Mouse (Mus musculus): ENCODE results near the gene Thop1. TPM values are rescaled to one million over a fixed set of nuclear protein-coding genes. Genes with fewer than 3 reads are reported as not detected.
A peak's percentile ranks its signal among the peaks of the same experiment; 100 is the strongest.

Gene Thop1
- polyA plus RNA-seq, 1 experiment from 2014 or later = 31.1 TPM

- peak overlapping the region; percentile 100 for H3K27ac ChIP-seq (ENCODE audit: low read depth, low read length)
- H3K36me3 ChIP-seq (ENCODE audit: control insufficient read depth, insufficient read depth, low read length) = peaks cover 22% of the 10 kb centered on the region
- peaks cover 14% of the 10 kb centered on the region for H3K4me1 ChIP-seq (ENCODE audit: control insufficient read depth, insufficient read depth, low read length)
- H3K4me2 ChIP-seq = peak overlapping the region; percentile 64
- H3K9me3 ChIP-seq (replicated peaks; ENCODE audit: control insufficient read depth, low read length) = no peaks in the 10 kb centered on the region
- peak; percentile 83 for ATAC-seq (replicated peaks; ENCODE audit: insufficient number of reproducible peaks, low FRiP score, low TSS enrichment)
- peak overlapping the region; percentile 99 for H3K9ac ChIP-seq (ENCODE audit: low read depth, low read length)
- under 1% methylated on average over 34 of the region's 35 CpGs for WGBS (ENCODE audit: insufficient replicate concordance)
- no peaks in the 10 kb centered on the region for H3K27me3 ChIP-seq (ENCODE audit: control insufficient read depth, insufficient read depth, low read length)
- peak overlapping the region; percentile 85 for H3K4me3 ChIP-seq (ENCODE audit: low read depth, low read length)
These were observed 36.4 kb downstream of the Thop1 start for GRCm38 (mm10) chr10:81106113-81106721.

- Histone ChIP-seq H3K9me3 (replicated peaks; ENCODE audit: control insufficient read depth, low read length) (no peaks in the 10 kb centered on the region), H3K27me3 (ENCODE audit: control insufficient read depth, insufficient read depth, low read length) (no peaks in the 10 kb centered on the region), H3K4me3 (ENCODE audit: low read depth, low read length) (no peak overlapping the region), H3K4me1 (ENCODE audit: control insufficient read depth, insufficient read depth, low read length) (no peaks in the 10 kb centered on the region), H3K4me2 (no peak overlapping the region), H3K36me3 (ENCODE audit: control insufficient read depth, insufficient read depth, low read length) (peaks cover 54% of the 10 kb centered on the region), H3K9ac (ENCODE audit: low read depth, low read length) (no peak overlapping the region), H3K27ac (ENCODE audit: low read depth, low read length) (no peak overlapping the region)
- no peak for ATAC-seq (replicated peaks; ENCODE audit: insufficient number of reproducible peaks, low FRiP score, low TSS enrichment)
- whole genome bisulfite sequencing (ENCODE audit: insufficient replicate concordance) = 85% methylated on average over 6 of the region's 6 CpGs
These were observed 43.1 kb downstream of the Thop1 start for GRCm38 (mm10) chr10:81112946-81113345.

GRCm38 (mm10) chr10:81119625-81120024 is 49.8 kb downstream of the Thop1 start:
- no peak overlapping the region for H3K9ac ChIP-seq (ENCODE audit: low read depth, low read length)
- no peak overlapping the region for H3K4me3 ChIP-seq (ENCODE audit: low read depth, low read length)
- no peaks in the 10 kb centered on the region for H3K4me1 ChIP-seq (ENCODE audit: control insufficient read depth, insufficient read depth, low read length)
- no peaks in the 10 kb centered on the region for H3K27me3 ChIP-seq (ENCODE audit: control insufficient read depth, insufficient read depth, low read length)
- H3K27ac ChIP-seq (ENCODE audit: low read depth, low read length) = no peak overlapping the region
- no peaks in the 10 kb centered on the region for H3K9me3 ChIP-seq (replicated peaks; ENCODE audit: control insufficient read depth, low read length)
- H3K36me3 ChIP-seq (ENCODE audit: control insufficient read depth, insufficient read depth, low read length) = peaks cover 52% of the 10 kb centered on the region
- no peak overlapping the region for H3K4me2 ChIP-seq
- ATAC-seq (replicated peaks; ENCODE audit: insufficient number of reproducible peaks, low FRiP score, low TSS enrichment) = no peak
- WGBS (ENCODE audit: insufficient replicate concordance) = 93% methylated on average over 10 of the region's 10 CpGs

- H3K4me3 ChIP-seq (ENCODE audit: low read depth, low read length) = no peak overlapping the region
- H3K27ac ChIP-seq (ENCODE audit: low read depth, low read length) = no peak overlapping the region
- H3K36me3 ChIP-seq (ENCODE audit: control insufficient read depth, insufficient read depth, low read length) = peaks cover 45% of the 10 kb centered on the region
- no peaks in the 10 kb centered on the region for H3K9me3 ChIP-seq (replicated peaks; ENCODE audit: control insufficient read depth, low read length)
- H3K9ac ChIP-seq (ENCODE audit: low read depth, low read length) = no peak overlapping the region
- WGBS (ENCODE audit: insufficient replicate concordance) = 81% methylated on average over 7 of the region's 7 CpGs
- no peak overlapping the region for H3K4me2 ChIP-seq
- H3K27me3 ChIP-seq (ENCODE audit: control insufficient read depth, insufficient read depth, low read length) = no peaks in the 10 kb centered on the region
- no peaks in the 10 kb centered on the region for H3K4me1 ChIP-seq (ENCODE audit: control insufficient read depth, insufficient read depth, low read length)
- ATAC-seq (replicated peaks; ENCODE audit: insufficient number of reproducible peaks, low FRiP score, low TSS enrichment) = no peak
These were observed 50.8 kb downstream of the Thop1 start for GRCm38 (mm10) chr10:81120650-81121049.

- no peak for ATAC-seq (replicated peaks; ENCODE audit: insufficient number of reproducible peaks, low FRiP score, low TSS enrichment)
- Histone ChIP-seq H3K27me3 (ENCODE audit: control insufficient read depth, insufficient read depth, low read length) (no peaks in the 10 kb centered on the region), H3K4me1 (ENCODE audit: control insufficient read depth, insufficient read depth, low read length) (no peaks in the 10 kb centered on the region), H3K36me3 (ENCODE audit: control insufficient read depth, insufficient read depth, low read length) (peaks cover 35% of the 10 kb centered on the region), H3K9ac (ENCODE audit: low read depth, low read length) (no peak overlapping the region), H3K4me3 (ENCODE audit: low read depth, low read length) (no peak overlapping the region), H3K27ac (ENCODE audit: low read depth, low read length) (no peak overlapping the region), H3K9me3 (replicated peaks; ENCODE audit: control insufficient read depth, low read length) (no peaks in the 10 kb centered on the region), H3K4me2 (no peak overlapping the region)
- WGBS (ENCODE audit: insufficient replicate concordance) = 83% methylated on average over 2 of the region's 2 CpGs
These were observed 53.1 kb downstream of the Thop1 start for GRCm38 (mm10) chr10:81122889-81123288.

- Histone ChIP-seq H3K4me1 (ENCODE audit: control insufficient read depth, insufficient read depth, low read length) (peaks cover 1% of the 10 kb centered on the region; the same call in 1 of the 2 replicates), H3K9me3 (replicated peaks; ENCODE audit: control insufficient read depth, low read length) (no peaks in the 10 kb centered on the region), H3K9ac (ENCODE audit: low read depth, low read length) (no peak overlapping the region), H3K27me3 (ENCODE audit: control insufficient read depth, insufficient read depth, low read length) (no peaks in the 10 kb centered on the region), H3K36me3 (ENCODE audit: control insufficient read depth, insufficient read depth, low read length) (peaks cover 32% of the 10 kb centered on the region), H3K4me3 (ENCODE audit: low read depth, low read length) (no peak overlapping the region), H3K27ac (ENCODE audit: low read depth, low read length) (no peak overlapping the region), H3K4me2 (no peak overlapping the region)
- no peak for ATAC-seq (replicated peaks; ENCODE audit: insufficient number of reproducible peaks, low FRiP score, low TSS enrichment)
- WGBS (ENCODE audit: insufficient replicate concordance) = 84% methylated on average over 11 of the region's 11 CpGs
These were observed 53.7 kb downstream of the Thop1 start for GRCm38 (mm10) chr10:81123500-81123899.

Small RNAs within 50 kb of the gene (microRNA-seq; reads per million reads assigned to microRNA genes)
- gene Mir5615-1 (ENCODE audit: borderline number of aligned reads) (not detected), gene Mir5615-2 (ENCODE audit: borderline number of aligned reads) (not detected)

Other genes with a start within 250 kb of the Thop1 start
- 1,894 and 1,935 TPM in 2 replicates for gene Oaz1, start 243.4 kb upstream of the Thop1 start, polyA plus RNA-seq (2014; fragmentation: Nextera tagmentation; extraction: Ambion mirVana)
- gene Lingo3, start 226.0 kb upstream of the Thop1 start, polyA plus RNA-seq (2014; fragmentation: Nextera tagmentation; extraction: Ambion mirVana) = 0.14 TPM in 1 of 2 replicates, not detected in the other
- gene Lsm7, start 214.8 kb upstream of the Thop1 start, polyA plus RNA-seq (2014; fragmentation: Nextera tagmentation; extraction: Ambion mirVana) = 201 and 218 TPM in 2 replicates
- gene Sppl2b, start 214.8 kb upstream of the Thop1 start, polyA plus RNA-seq (2014; fragmentation: Nextera tagmentation; extraction: Ambion mirVana) = 22.9 and 26.3 TPM in 2 replicates
- not detected in 2 replicates for gene Tmprss9, start 198.2 kb upstream of the Thop1 start, polyA plus RNA-seq (2014; fragmentation: Nextera tagmentation; extraction: Ambion mirVana)
- gene Timm13, start 169.1 kb upstream of the Thop1 start, polyA plus RNA-seq (2014; fragmentation: Nextera tagmentation; extraction: Ambion mirVana) = 300 and 340 TPM in 2 replicates
- gene Lmnb2, start 151.8 kb upstream of the Thop1 start, polyA plus RNA-seq (2014; fragmentation: Nextera tagmentation; extraction: Ambion mirVana) = 7.9 and 11.6 TPM in 2 replicates
- gene Gadd45b, start 140.0 kb upstream of the Thop1 start, polyA plus RNA-seq (2014; fragmentation: Nextera tagmentation; extraction: Ambion mirVana) = 21.3 and 25.6 TPM in 2 replicates
- gene Gng7, start 55.1 kb upstream of the Thop1 start, polyA plus RNA-seq (2014; fragmentation: Nextera tagmentation; extraction: Ambion mirVana) = 1.4 TPM in 2 replicates
- gene Diras1, start 44.4 kb upstream of the Thop1 start, polyA plus RNA-seq (2014; fragmentation: Nextera tagmentation; extraction: Ambion mirVana) = 0.13 TPM in 1 of 2 replicates, not detected in the other
- 3.9 and 4.1 TPM in 2 replicates for gene Slc39a3, start 32.6 kb upstream of the Thop1 start, polyA plus RNA-seq (2014; fragmentation: Nextera tagmentation; extraction: Ambion mirVana)
- gene Sgta, start 9.9 kb upstream of the Thop1 start, polyA plus RNA-seq (2014; fragmentation: Nextera tagmentation; extraction: Ambion mirVana) = 130 and 159 TPM in 2 replicates
- 0.37 and 1.0 TPM in 2 replicates for gene Creb3l3, start 28.8 kb downstream of the Thop1 start, polyA plus RNA-seq (2014; fragmentation: Nextera tagmentation; extraction: Ambion mirVana)
- 153 and 154 TPM in 2 replicates for gene Map2k2, start 35.9 kb downstream of the Thop1 start, polyA plus RNA-seq (2014; fragmentation: Nextera tagmentation; extraction: Ambion mirVana)
- 10.6 and 10.8 TPM in 2 replicates for gene Zbtb7a, start 65.2 kb downstream of the Thop1 start, polyA plus RNA-seq (2014; fragmentation: Nextera tagmentation; extraction: Ambion mirVana)
- 39.4 and 39.7 TPM in 2 replicates for gene Pias4, start 97.9 kb downstream of the Thop1 start, polyA plus RNA-seq (2014; fragmentation: Nextera tagmentation; extraction: Ambion mirVana)
- gene Eef2, start 106.6 kb downstream of the Thop1 start, polyA plus RNA-seq (2014; fragmentation: Nextera tagmentation; extraction: Ambion mirVana) = 313 and 338 TPM in 2 replicates
- gene Dapk3, start 113.0 kb downstream of the Thop1 start, polyA plus RNA-seq (2014; fragmentation: Nextera tagmentation; extraction: Ambion mirVana) = 44.1 and 47.4 TPM in 2 replicates
- gene 4930442H23Rik, start 113.8 kb downstream of the Thop1 start, polyA plus RNA-seq (2014; fragmentation: Nextera tagmentation; extraction: Ambion mirVana) = 0.21 TPM in 1 of 2 replicates, not detected in the other
- 2.2 and 3.6 TPM in 2 replicates for gene Nmrk2, start 132.0 kb downstream of the Thop1 start, polyA plus RNA-seq (2014; fragmentation: Nextera tagmentation; extraction: Ambion mirVana)
- 0.60 and 0.83 TPM in 2 replicates for gene Atcay, start 160.8 kb downstream of the Thop1 start, polyA plus RNA-seq (2014; fragmentation: Nextera tagmentation; extraction: Ambion mirVana)
- gene Zfr2, start 163.1 kb downstream of the Thop1 start, polyA plus RNA-seq (2014; fragmentation: Nextera tagmentation; extraction: Ambion mirVana) = 2.3 and 3.7 TPM in 2 replicates
- gene Matk, start 182.9 kb downstream of the Thop1 start, polyA plus RNA-seq (2014; fragmentation: Nextera tagmentation; extraction: Ambion mirVana) = 1.0 and 1.7 TPM in 2 replicates
- gene Mrpl54, start 196.9 kb downstream of the Thop1 start, polyA plus RNA-seq (2014; fragmentation: Nextera tagmentation; extraction: Ambion mirVana) = 247 and 257 TPM in 2 replicates
- gene Apba3, start 196.9 kb downstream of the Thop1 start, polyA plus RNA-seq (2014; fragmentation: Nextera tagmentation; extraction: Ambion mirVana) = 41.2 and 44.1 TPM in 2 replicates
- gene Tjp3, start 221.5 kb downstream of the Thop1 start, polyA plus RNA-seq (2014; fragmentation: Nextera tagmentation; extraction: Ambion mirVana) = 0.90 and 1.4 TPM in 2 replicates
- gene Pip5k1c, start 222.9 kb downstream of the Thop1 start, polyA plus RNA-seq (2014; fragmentation: Nextera tagmentation; extraction: Ambion mirVana) = 30.2 and 32.1 TPM in 2 replicates

All from heart, embryonic 11.5 days (tissue).